Mouse (Mus musculus) ovary, postnatal 14 days (tissue): ENCODE results near the gene Mcoln2.

Experiments used
- DNase-seq: peaks from one replicate; pipeline ENCODE4 v3.0.0; 2022; ENCODE audit warnings: low spot score

Gene Mcoln2

GRCm38 (mm10) chr3:146145501-146145900, 4.1 kb upstream of the Mcoln2 start:
- no peak for DNase-seq

GRCm38 (mm10) chr3:146146131-146146530, 3.5 kb upstream of the Mcoln2 start:
- DNase-seq: no peak

GRCm38 (mm10) chr3:146150058-146150400, 396 bp downstream of the Mcoln2 start:
- DNase-seq: peak; percentile 14

GRCm38 (mm10) chr3:146150560-146150959, 927 bp downstream of the Mcoln2 start:
- no peak for DNase-seq

- no peak for DNase-seq
Observed at GRCm38 (mm10) chr3:146151328-146151727, 1.7 kb downstream of the Mcoln2 start.

- DNase-seq: no peak
Observed at GRCm38 (mm10) chr3:146151755-146152154, 2.1 kb downstream of the Mcoln2 start.

GRCm38 (mm10) chr3:146152348-146152747, 2.7 kb downstream of the Mcoln2 start:
- no peak for DNase-seq

- DNase-seq: no peak
Observed at GRCm38 (mm10) chr3:146152913-146153312, 3.3 kb downstream of the Mcoln2 start.

- no peak for DNase-seq
Observed at GRCm38 (mm10) chr3:146153862-146154611, 4.4 kb downstream of the Mcoln2 start.

- DNase-seq: no peak
Observed at GRCm38 (mm10) chr3:146155628-146156576, 6.3 kb downstream of the Mcoln2 start.

GRCm38 (mm10) chr3:146156811-146157210, 7.2 kb downstream of the Mcoln2 start:
- DNase-seq: no peak

GRCm38 (mm10) chr3:146158039-146158438, 8.4 kb downstream of the Mcoln2 start:
- no peak for DNase-seq

GRCm38 (mm10) chr3:146159360-146159759, 9.7 kb downstream of the Mcoln2 start:
- DNase-seq: no peak

GRCm38 (mm10) chr3:146162197-146162596, 12.6 kb downstream of the Mcoln2 start:
- DNase-seq: no peak

GRCm38 (mm10) chr3:146169356-146169755, 19.7 kb downstream of the Mcoln2 start:
- DNase-seq: no peak

- no peak for DNase-seq
Observed at GRCm38 (mm10) chr3:146173030-146173429, 23.4 kb downstream of the Mcoln2 start.

- no peak for DNase-seq
Observed at GRCm38 (mm10) chr3:146174215-146174614, 24.6 kb downstream of the Mcoln2 start.

GRCm38 (mm10) chr3:146177295-146177694, 27.7 kb downstream of the Mcoln2 start:
- no peak for DNase-seq

- DNase-seq: peak; percentile 61
Observed at GRCm38 (mm10) chr3:146177748-146178582, 28.3 kb downstream of the Mcoln2 start.

GRCm38 (mm10) chr3:146180341-146180740, 30.7 kb downstream of the Mcoln2 start:
- no peak for DNase-seq

GRCm38 (mm10) chr3:146180986-146181385, 31.4 kb downstream of the Mcoln2 start:
- DNase-seq: peak; percentile 59

GRCm38 (mm10) chr3:146184992-146185657, 35.5 kb downstream of the Mcoln2 start:
- peak; percentile 55 for DNase-seq
